Mouse (Mus musculus): ENCODE results near the gene Ptrhd1. TPM values are rescaled to one million over a fixed set of nuclear protein-coding genes. Genes with fewer than 3 reads are reported as not detected.
"Not testable (repeated sequence)": the region's sequence is repeated elsewhere in the genome, so short reads cannot be mapped to it uniquely, and the experiment has no call there.

The Ptrhd1 gene
- polyA plus RNA-seq, 1 experiment, result 6.3 TPM

- H3K27me3 ChIP-seq (ENCODE audit: control insufficient read depth, insufficient read depth, low read length), result no peaks in the 10 kb centered on the region
- no peaks in the 10 kb centered on the region for H3K4me1 ChIP-seq (ENCODE audit: control insufficient read depth, insufficient read depth, low read length)
- no peak overlapping the region for H3K4me3 ChIP-seq (replicated peaks; ENCODE audit: insufficient read depth, low read depth, low read length)
- WGBS, result 61% methylated on average over 8 of the region's 8 CpGs
- no peak overlapping the region for H3K27ac ChIP-seq (ENCODE audit: insufficient read depth, low read length)
- no peak for TF ChIP-seq CTCF (IDR thresholded peaks at IDR 0.05; ENCODE audit: borderline replicate concordance, insufficient read depth, low read depth, low read length)
- TF ChIP-seq POLR2A (IDR thresholded peaks at IDR 0.05; ENCODE audit: borderline replicate concordance, insufficient read depth, low read length), result no peak
- no peak for DNase-seq
Measured at GRCm38 (mm10) chr12:4212908-4213307, 20.9 kb upstream of the Ptrhd1 start.

- 92% methylated on average over 7 of the region's 7 CpGs for WGBS
- TF ChIP-seq POLR2A (IDR thresholded peaks at IDR 0.05; ENCODE audit: borderline replicate concordance, insufficient read depth, low read length) (no peak), CTCF (IDR thresholded peaks at IDR 0.05; ENCODE audit: borderline replicate concordance, insufficient read depth, low read depth, low read length) (no peak)
- H3K27me3 ChIP-seq (ENCODE audit: control insufficient read depth, insufficient read depth, low read length), result no peaks in the 10 kb centered on the region
- no peak overlapping the region for H3K27ac ChIP-seq (ENCODE audit: insufficient read depth, low read length)
- H3K4me1 ChIP-seq (ENCODE audit: control insufficient read depth, insufficient read depth, low read length), result peaks cover 4% of the 10 kb centered on the region; the same call in 1 of the 2 replicates
- no peak for DNase-seq
- H3K4me3 ChIP-seq (replicated peaks; ENCODE audit: insufficient read depth, low read depth, low read length), result no peak overlapping the region
Measured at GRCm38 (mm10) chr12:4230156-4230555, 3.7 kb upstream of the Ptrhd1 start.

- WGBS, result 35% methylated on average over 4 of the region's 4 CpGs
- DNase-seq, result no peak
- Histone ChIP-seq H3K4me1 (ENCODE audit: control insufficient read depth, insufficient read depth, low read length) (peaks cover 4% of the 10 kb centered on the region; the same call in 1 of the 2 replicates), H3K27ac (ENCODE audit: insufficient read depth, low read length) (no peak overlapping the region), H3K27me3 (ENCODE audit: control insufficient read depth, insufficient read depth, low read length) (no peaks in the 10 kb centered on the region), H3K4me3 (replicated peaks; ENCODE audit: insufficient read depth, low read depth, low read length) (no peak overlapping the region)
- no peak for TF ChIP-seq POLR2A (IDR thresholded peaks at IDR 0.05; ENCODE audit: borderline replicate concordance, insufficient read depth, low read length)
- TF ChIP-seq CTCF (IDR thresholded peaks at IDR 0.05; ENCODE audit: borderline replicate concordance, insufficient read depth, low read depth, low read length), result no peak
Measured at GRCm38 (mm10) chr12:4232777-4233176, 1.1 kb upstream of the Ptrhd1 start.

GRCm38 (mm10) chr12:4237481-4237880, 3.7 kb downstream of the Ptrhd1 start:
- no peak for DNase-seq
- TF ChIP-seq CTCF (IDR thresholded peaks at IDR 0.05; ENCODE audit: borderline replicate concordance, insufficient read depth, low read depth, low read length) (no peak), POLR2A (IDR thresholded peaks at IDR 0.05; ENCODE audit: borderline replicate concordance, insufficient read depth, low read length) (no peak)
- Histone ChIP-seq H3K27ac (ENCODE audit: insufficient read depth, low read length) (no peak overlapping the region), H3K4me3 (replicated peaks; ENCODE audit: insufficient read depth, low read depth, low read length) (no peak overlapping the region), H3K27me3 (ENCODE audit: control insufficient read depth, insufficient read depth, low read length) (no peaks in the 10 kb centered on the region), H3K4me1 (ENCODE audit: control insufficient read depth, insufficient read depth, low read length) (peaks cover 4% of the 10 kb centered on the region; the same call in 1 of the 2 replicates)
- WGBS, result 92% methylated on average over 15 of the region's 15 CpGs

- not testable (repeated sequence) for DNase-seq; H3K4me3 ChIP-seq (replicated peaks; ENCODE audit: insufficient read depth, low read depth, low read length); H3K27me3 ChIP-seq (ENCODE audit: control insufficient read depth, insufficient read depth, low read length); H3K27ac ChIP-seq (ENCODE audit: insufficient read depth, low read length); H3K4me1 ChIP-seq (ENCODE audit: control insufficient read depth, insufficient read depth, low read length)
- WGBS, result 45% methylated on average over 8 of the region's 8 CpGs
Measured at GRCm38 (mm10) chr12:4240281-4240680, 6.5 kb downstream of the Ptrhd1 start.

- TF ChIP-seq CTCF (IDR thresholded peaks at IDR 0.05; ENCODE audit: borderline replicate concordance, insufficient read depth, low read depth, low read length), result no peak
- no peak for TF ChIP-seq POLR2A (IDR thresholded peaks at IDR 0.05; ENCODE audit: borderline replicate concordance, insufficient read depth, low read length)
- Histone ChIP-seq H3K27ac (ENCODE audit: insufficient read depth, low read length) (no peak overlapping the region), H3K4me1 (ENCODE audit: control insufficient read depth, insufficient read depth, low read length) (no peaks in the 10 kb centered on the region), H3K4me3 (replicated peaks; ENCODE audit: insufficient read depth, low read depth, low read length) (no peak overlapping the region), H3K27me3 (ENCODE audit: control insufficient read depth, insufficient read depth, low read length) (no peaks in the 10 kb centered on the region)
- DNase-seq, result no peak
- 75% methylated on average over 2 of the region's 2 CpGs for WGBS
Measured at GRCm38 (mm10) chr12:4243805-4244204, 10.0 kb downstream of the Ptrhd1 start.

GRCm38 (mm10) chr12:4245742-4246141, 11.9 kb downstream of the Ptrhd1 start:
- Histone ChIP-seq H3K27me3 (ENCODE audit: control insufficient read depth, insufficient read depth, low read length) (no peaks in the 10 kb centered on the region), H3K4me3 (replicated peaks; ENCODE audit: insufficient read depth, low read depth, low read length) (no peak overlapping the region), H3K4me1 (ENCODE audit: control insufficient read depth, insufficient read depth, low read length) (peaks cover 2% of the 10 kb centered on the region; the same call in 1 of the 2 replicates), H3K27ac (ENCODE audit: insufficient read depth, low read length) (no peak overlapping the region)
- WGBS, result 89% methylated on average over 10 of the region's 10 CpGs
- DNase-seq, result no peak
- TF ChIP-seq POLR2A (IDR thresholded peaks at IDR 0.05; ENCODE audit: borderline replicate concordance, insufficient read depth, low read length) (no peak), CTCF (IDR thresholded peaks at IDR 0.05; ENCODE audit: borderline replicate concordance, insufficient read depth, low read depth, low read length) (no peak)

GRCm38 (mm10) chr12:4249786-4250185, 16.0 kb downstream of the Ptrhd1 start:
- Histone ChIP-seq H3K4me1 (ENCODE audit: control insufficient read depth, insufficient read depth, low read length) (peaks cover 2% of the 10 kb centered on the region; the same call in 1 of the 2 replicates), H3K27ac (ENCODE audit: insufficient read depth, low read length) (peak overlapping the region; percentile 82), H3K4me3 (replicated peaks; ENCODE audit: insufficient read depth, low read depth, low read length) (no peak overlapping the region), H3K27me3 (ENCODE audit: control insufficient read depth, insufficient read depth, low read length) (no peaks in the 10 kb centered on the region)
- TF ChIP-seq CTCF (IDR thresholded peaks at IDR 0.05; ENCODE audit: borderline replicate concordance, insufficient read depth, low read depth, low read length), result peak; percentile 32; the same call in 1 of the 2 replicates
- no peak for TF ChIP-seq POLR2A (IDR thresholded peaks at IDR 0.05; ENCODE audit: borderline replicate concordance, insufficient read depth, low read length)
- peak; percentile 75 to 79 for DNase-seq
- 16% methylated on average over 6 of the region's 6 CpGs for WGBS
